Mouse (Mus musculus): ENCODE results near the gene Plek2. TPM values are rescaled to one million over a fixed set of nuclear protein-coding genes. Genes with fewer than 3 reads are reported as not detected.
A peak's percentile ranks its signal among the peaks of the same experiment; 100 is the strongest.
"Not testable (repeated sequence)": the region's sequence is repeated elsewhere in the genome, so short reads cannot be mapped to it uniquely, and the experiment has no call there.

The Plek2 gene
- polyA plus RNA-seq, 1 experiment from 2014 or later: 31.7 TPM

GRCm38 (mm10) chr12:78936494-78936893, 29.7 kb upstream of the Plek2 start:
- H3K4me2 ChIP-seq (ENCODE audit: low read depth, low read length): no peak overlapping the region
- no peak for ATAC-seq
- no peaks in the 10 kb centered on the region for H3K27me3 ChIP-seq (replicated peaks; ENCODE audit: control insufficient read depth, insufficient read depth, low read length)
- H3K4me1 ChIP-seq (ENCODE audit: control insufficient read depth, insufficient read depth, low read length): no peaks in the 10 kb centered on the region
- H3K9me3 ChIP-seq (ENCODE audit: control insufficient read depth, low read length): no peaks in the 10 kb centered on the region
- no peak overlapping the region for H3K9ac ChIP-seq (ENCODE audit: low read depth, low read length)
- 35% methylated on average over 4 of the region's 4 CpGs for WGBS
- H3K36me3 ChIP-seq (ENCODE audit: control insufficient read depth, insufficient read depth, low read length): no peaks in the 10 kb centered on the region
- no peak overlapping the region for H3K4me3 ChIP-seq (ENCODE audit: low read length)
- H3K27ac ChIP-seq (ENCODE audit: low read length): no peak overlapping the region

GRCm38 (mm10) chr12:78929900-78930299, 23.1 kb upstream of the Plek2 start:
- H3K4me3 ChIP-seq (ENCODE audit: low read length): no peak overlapping the region
- H3K36me3 ChIP-seq (ENCODE audit: control insufficient read depth, insufficient read depth, low read length): no peaks in the 10 kb centered on the region
- no peaks in the 10 kb centered on the region for H3K27me3 ChIP-seq (replicated peaks; ENCODE audit: control insufficient read depth, insufficient read depth, low read length)
- H3K27ac ChIP-seq (ENCODE audit: low read length): no peak overlapping the region
- H3K9ac ChIP-seq (ENCODE audit: low read depth, low read length): no peak overlapping the region
- no peaks in the 10 kb centered on the region for H3K9me3 ChIP-seq (ENCODE audit: control insufficient read depth, low read length)
- H3K4me2 ChIP-seq (ENCODE audit: low read depth, low read length): no peak overlapping the region
- no peak for ATAC-seq
- 89% methylated on average over 1 of the region's 1 CpGs for WGBS
- no peaks in the 10 kb centered on the region for H3K4me1 ChIP-seq (ENCODE audit: control insufficient read depth, insufficient read depth, low read length)

GRCm38 (mm10) chr12:78927287-78927686, 20.5 kb upstream of the Plek2 start:
- H3K9me3 ChIP-seq (ENCODE audit: control insufficient read depth, low read length): no peaks in the 10 kb centered on the region
- H3K36me3 ChIP-seq (ENCODE audit: control insufficient read depth, insufficient read depth, low read length): no peaks in the 10 kb centered on the region
- H3K27me3 ChIP-seq (replicated peaks; ENCODE audit: control insufficient read depth, insufficient read depth, low read length): no peaks in the 10 kb centered on the region
- H3K9ac ChIP-seq (ENCODE audit: low read depth, low read length): no peak overlapping the region
- no peaks in the 10 kb centered on the region for H3K4me1 ChIP-seq (ENCODE audit: control insufficient read depth, insufficient read depth, low read length)
- no peak overlapping the region for H3K4me3 ChIP-seq (ENCODE audit: low read length)
- no peak overlapping the region for H3K4me2 ChIP-seq (ENCODE audit: low read depth, low read length)
- no peak overlapping the region for H3K27ac ChIP-seq (ENCODE audit: low read length)
- no peak for ATAC-seq
- WGBS: 76% methylated on average over 5 of the region's 5 CpGs

DNA sequence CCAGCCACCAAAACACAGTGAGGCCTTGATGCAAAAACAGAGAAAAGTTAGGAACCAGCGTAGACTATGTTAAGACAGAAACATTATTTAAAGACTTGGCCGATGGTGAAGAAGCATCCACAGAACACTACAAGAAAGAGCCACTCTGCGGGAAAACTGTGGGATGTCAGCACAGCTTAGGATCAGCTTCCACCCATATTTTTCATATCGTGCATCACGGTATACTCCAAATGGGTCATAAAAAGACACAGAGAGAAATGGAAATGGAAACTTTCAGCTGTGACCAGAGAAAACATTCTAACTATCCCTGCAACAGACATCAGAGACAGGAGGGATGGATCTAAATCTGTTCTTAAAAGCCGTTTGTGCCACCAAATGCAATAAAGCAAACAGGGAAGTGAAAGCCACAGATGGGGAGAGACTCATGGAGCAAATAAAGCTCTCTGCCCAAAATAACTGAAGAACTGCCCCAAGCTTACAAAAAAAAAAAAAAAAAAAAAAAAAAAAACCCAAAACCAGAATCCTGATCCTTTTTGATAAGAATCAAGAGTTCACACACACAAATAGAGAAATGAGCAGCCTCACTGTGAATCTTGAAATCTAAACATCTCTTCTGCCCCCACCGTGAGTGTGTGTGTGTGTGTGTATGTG, 16.9 kb upstream of the Plek2 start:
- H3K4me1 ChIP-seq (ENCODE audit: control insufficient read depth, insufficient read depth, low read length): no peaks in the 10 kb centered on the region
- no peak overlapping the region for H3K4me2 ChIP-seq (ENCODE audit: low read depth, low read length)
- WGBS: 77% methylated on average over 7 of the region's 7 CpGs
- H3K27ac ChIP-seq (ENCODE audit: low read length): no peak overlapping the region
- no peak overlapping the region for H3K9ac ChIP-seq (ENCODE audit: low read depth, low read length)
- H3K9me3 ChIP-seq (ENCODE audit: control insufficient read depth, low read length): no peaks in the 10 kb centered on the region
- no peak overlapping the region for H3K4me3 ChIP-seq (ENCODE audit: low read length)
- H3K36me3 ChIP-seq (ENCODE audit: control insufficient read depth, insufficient read depth, low read length): no peaks in the 10 kb centered on the region
- ATAC-seq: no peak
- H3K27me3 ChIP-seq (replicated peaks; ENCODE audit: control insufficient read depth, insufficient read depth, low read length): no peaks in the 10 kb centered on the region

GRCm38 (mm10) chr12:78922977-78923376, 16.2 kb upstream of the Plek2 start:
- not testable (repeated sequence) for ATAC-seq; H3K36me3 ChIP-seq (ENCODE audit: control insufficient read depth, insufficient read depth, low read length); H3K9me3 ChIP-seq (ENCODE audit: control insufficient read depth, low read length); H3K4me2 ChIP-seq (ENCODE audit: low read depth, low read length); H3K4me3 ChIP-seq (ENCODE audit: low read length); H3K9ac ChIP-seq (ENCODE audit: low read depth, low read length); H3K27ac ChIP-seq (ENCODE audit: low read length); H3K4me1 ChIP-seq (ENCODE audit: control insufficient read depth, insufficient read depth, low read length); H3K27me3 ChIP-seq (replicated peaks; ENCODE audit: control insufficient read depth, insufficient read depth, low read length)

DNA sequence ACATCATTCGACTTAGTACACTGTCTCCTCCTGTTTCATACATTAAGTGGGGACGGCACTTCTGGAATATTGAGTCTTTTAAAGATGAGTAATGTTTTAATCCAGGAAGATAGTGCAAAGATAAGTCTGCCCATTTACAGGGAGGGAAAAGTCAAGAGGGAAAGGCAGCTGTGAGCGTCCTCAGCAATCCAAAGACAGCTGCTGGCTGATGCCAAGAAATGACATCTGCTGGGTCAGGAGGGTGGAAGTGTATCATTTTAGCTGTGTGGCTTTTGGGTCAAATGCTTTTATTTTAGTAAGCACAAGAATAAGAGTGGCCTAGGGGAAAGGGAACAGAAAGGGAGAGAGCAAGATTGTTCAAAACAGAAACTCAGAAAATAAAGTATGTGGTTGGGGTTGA, 15.3 kb upstream of the Plek2 start:
- no peak overlapping the region for H3K4me2 ChIP-seq (ENCODE audit: low read depth, low read length)
- no peak overlapping the region for H3K4me3 ChIP-seq (ENCODE audit: low read length)
- no peak overlapping the region for H3K9ac ChIP-seq (ENCODE audit: low read depth, low read length)
- no peaks in the 10 kb centered on the region for H3K27me3 ChIP-seq (replicated peaks; ENCODE audit: control insufficient read depth, insufficient read depth, low read length)
- WGBS: 70% methylated on average over 3 of the region's 3 CpGs
- no peaks in the 10 kb centered on the region for H3K4me1 ChIP-seq (ENCODE audit: control insufficient read depth, insufficient read depth, low read length)
- H3K9me3 ChIP-seq (ENCODE audit: control insufficient read depth, low read length): no peaks in the 10 kb centered on the region
- no peak for ATAC-seq
- no peak overlapping the region for H3K27ac ChIP-seq (ENCODE audit: low read length)
- no peaks in the 10 kb centered on the region for H3K36me3 ChIP-seq (ENCODE audit: control insufficient read depth, insufficient read depth, low read length)

DNA sequence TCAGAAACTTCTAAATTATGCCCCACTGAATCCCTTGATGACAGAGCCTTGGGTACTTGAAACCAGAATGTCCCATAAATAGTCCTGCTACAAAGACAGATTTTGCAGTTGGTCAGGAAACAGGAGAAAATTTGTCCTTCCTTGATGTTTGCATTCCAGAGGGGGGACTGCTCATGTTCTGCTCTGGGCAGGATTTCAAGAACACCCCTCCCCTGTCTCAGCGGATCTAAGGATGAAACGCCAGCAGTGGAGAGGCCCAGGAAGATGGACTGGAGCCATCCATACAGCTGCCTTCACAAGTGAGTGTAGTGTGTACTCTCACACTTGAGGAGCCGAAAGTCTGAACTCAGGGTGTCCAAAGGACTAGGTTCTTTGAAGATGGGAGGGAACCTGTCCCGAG, 14.7 kb upstream of the Plek2 start:
- WGBS: 48% methylated on average over 4 of the region's 4 CpGs
- no peak overlapping the region for H3K27ac ChIP-seq (ENCODE audit: low read length)
- no peak overlapping the region for H3K4me2 ChIP-seq (ENCODE audit: low read depth, low read length)
- no peaks in the 10 kb centered on the region for H3K36me3 ChIP-seq (ENCODE audit: control insufficient read depth, insufficient read depth, low read length)
- H3K4me1 ChIP-seq (ENCODE audit: control insufficient read depth, insufficient read depth, low read length): no peaks in the 10 kb centered on the region
- 0 out of 2 replicates have a peak, but pooled peaks have one; percentile 50 for ATAC-seq
- no peak overlapping the region for H3K9ac ChIP-seq (ENCODE audit: low read depth, low read length)
- H3K4me3 ChIP-seq (ENCODE audit: low read length): no peak overlapping the region
- H3K27me3 ChIP-seq (replicated peaks; ENCODE audit: control insufficient read depth, insufficient read depth, low read length): no peaks in the 10 kb centered on the region
- H3K9me3 ChIP-seq (ENCODE audit: control insufficient read depth, low read length): no peaks in the 10 kb centered on the region

DNA sequence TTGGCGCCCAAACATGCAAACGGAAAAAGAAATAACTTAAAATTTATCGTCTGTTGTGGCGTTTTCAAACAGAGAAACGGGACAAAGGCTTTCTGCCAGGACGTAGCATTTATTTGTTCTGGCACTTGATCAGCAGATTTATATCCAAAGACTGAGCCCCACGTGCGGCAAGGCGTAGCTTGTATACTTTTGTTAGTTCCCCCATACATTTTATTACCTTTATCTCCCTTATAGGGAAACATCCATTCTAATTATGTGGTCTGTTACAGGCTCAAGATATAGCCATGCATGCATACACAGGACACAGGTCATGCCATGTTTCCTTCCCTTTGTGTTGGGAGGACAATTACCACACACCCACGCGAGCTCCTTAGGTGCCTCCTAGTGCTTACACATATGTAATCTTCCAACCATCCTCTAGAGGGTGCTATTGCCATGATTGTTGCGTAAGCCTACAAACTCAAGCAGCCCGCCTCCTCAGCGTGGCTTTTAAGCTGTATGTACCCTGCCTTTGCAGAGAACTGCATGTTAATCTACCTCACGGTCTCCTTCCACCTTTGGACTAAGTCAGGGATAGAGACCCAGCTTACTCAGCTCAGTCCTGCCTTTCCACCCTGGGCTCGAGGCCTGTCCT, 12.4 kb upstream of the Plek2 start:
- no peaks in the 10 kb centered on the region for H3K9me3 ChIP-seq (ENCODE audit: control insufficient read depth, low read length)

DNA sequence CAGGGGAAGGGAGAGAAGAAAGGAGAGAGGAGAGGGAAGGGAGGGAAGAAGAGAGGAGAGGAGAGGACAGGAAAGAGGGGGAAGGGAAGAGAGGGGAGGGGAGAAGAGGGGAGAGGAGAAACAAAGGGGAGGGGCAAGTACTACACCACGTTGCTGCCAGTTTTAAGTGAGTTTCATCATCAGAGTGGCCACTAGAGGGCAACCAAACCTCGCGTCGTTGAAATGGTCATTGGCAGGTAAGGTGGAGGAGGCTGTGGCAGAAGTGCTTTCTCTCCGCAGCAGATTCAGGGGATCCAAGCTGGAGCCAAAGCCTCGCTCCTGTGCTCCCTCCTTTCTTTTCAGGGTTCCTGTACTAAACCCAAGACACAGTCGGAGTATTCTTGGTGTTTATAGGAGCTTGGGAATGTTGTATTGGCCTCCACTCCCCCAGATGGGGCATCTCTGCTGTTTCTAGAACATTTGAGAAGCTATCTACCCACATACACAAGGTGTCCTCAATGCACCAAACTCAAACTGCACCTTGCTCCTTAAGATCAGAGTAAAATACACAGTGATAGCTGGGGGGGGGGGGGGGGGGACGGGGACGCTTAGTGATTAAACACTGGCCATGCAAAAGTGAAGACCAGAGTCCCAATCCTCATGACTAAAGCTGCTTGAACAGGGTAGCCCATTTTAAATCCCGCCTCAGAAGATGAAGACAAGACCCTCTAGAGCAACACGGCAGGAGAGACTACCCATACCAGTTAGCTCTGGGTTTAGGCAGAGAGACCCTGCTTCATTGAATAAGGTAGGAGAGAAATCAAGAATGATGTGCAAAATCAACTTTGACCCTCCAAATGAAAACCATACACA, 11.7 kb upstream of the Plek2 start:
- peak; percentile 60 for ATAC-seq
- 13% methylated on average over 9 of the region's 11 CpGs for WGBS
- Histone ChIP-seq H3K4me1 (ENCODE audit: control insufficient read depth, insufficient read depth, low read length) (0 out of 2 replicates have a peak, but pooled peaks cover 5% of the 10 kb centered on the region), H3K9me3 (ENCODE audit: control insufficient read depth, low read length) (no peaks in the 10 kb centered on the region), H3K4me3 (ENCODE audit: low read length) (peak overlapping the region; percentile 20; the same call in 1 of the 2 replicates), H3K36me3 (ENCODE audit: control insufficient read depth, insufficient read depth, low read length) (no peaks in the 10 kb centered on the region), H3K27ac (ENCODE audit: low read length) (no peak overlapping the region), H3K9ac (ENCODE audit: low read depth, low read length) (no peak overlapping the region), H3K4me2 (ENCODE audit: low read depth, low read length) (no peak overlapping the region; the same call in 1 of the 2 replicates), H3K27me3 (replicated peaks; ENCODE audit: control insufficient read depth, insufficient read depth, low read length) (no peaks in the 10 kb centered on the region)

More for the DNA sequence above, 12.4 kb upstream of the Plek2 start:
- Histone ChIP-seq H3K4me1 (ENCODE audit: control insufficient read depth, insufficient read depth, low read length) (no peaks in the 10 kb centered on the region), H3K4me3 (ENCODE audit: low read length) (no peak overlapping the region), H3K9ac (ENCODE audit: low read depth, low read length) (no peak overlapping the region), H3K4me2 (ENCODE audit: low read depth, low read length) (no peak overlapping the region), H3K36me3 (ENCODE audit: control insufficient read depth, insufficient read depth, low read length) (no peaks in the 10 kb centered on the region), H3K27ac (ENCODE audit: low read length) (no peak overlapping the region), H3K27me3 (replicated peaks; ENCODE audit: control insufficient read depth, insufficient read depth, low read length) (no peaks in the 10 kb centered on the region)
- peak; percentile 62 for ATAC-seq
- 25% methylated on average over 16 of the region's 16 CpGs for WGBS
